Mouse (Mus musculus) layer of hippocampus, adult 18-20 months (tissue): ENCODE data around the gene Krtap21-1. TPM values are rescaled to one million over a fixed set of nuclear protein-coding genes. Genes with fewer than 3 reads are reported as not detected.

ENCODE experiments used
- DNase-seq, 2 experiments: peaks; one replicate each; pipeline ENCODE4 v3.0.0; 2022; ENCODE audit warnings: low spot score in 2 of 2
- long read RNA-seq: library from polyadenylated mRNA; stranded (forward); transcript quantifications from one replicate; pipeline ENCODE4 v2.0.0, GENCODE M21; 2021
- total RNA-seq, 2 experiments: library from RNA; stranded (reverse); gene quantifications; 2 replicates each; pipeline ENCODE4 v1.2.3; 2021

The Krtap21-1 gene
- not detected for total RNA-seq
- long read RNA-seq: 0 reads

DNA sequence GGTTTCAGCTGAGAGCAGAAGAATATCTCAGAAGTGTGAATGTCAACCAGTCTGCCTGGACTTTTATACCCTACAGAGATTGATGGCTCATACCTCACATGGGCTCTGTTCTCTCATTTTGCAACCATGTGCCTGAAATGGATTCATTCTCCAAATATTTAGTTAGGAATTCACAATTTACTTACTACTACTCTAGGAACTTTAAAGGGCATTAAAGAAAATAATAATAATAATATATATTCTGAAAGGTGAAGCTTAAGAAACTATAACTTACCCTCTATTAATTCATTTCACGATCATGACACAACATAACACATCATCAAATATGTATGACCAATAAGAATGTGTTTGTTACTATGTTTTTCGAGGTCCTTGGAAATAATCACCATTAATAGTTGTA is at the start of gene Krtap21-1:
Gene Krtap21-1, minus strand, starts transcription at position 101 of the 400 bp plus-strand sequence.
- no peak for DNase-seq

GRCm38 (mm10) chr16:89429586-89429985 is 25.9 kb upstream of the Krtap21-1 start:
- no peak for DNase-seq

DNA sequence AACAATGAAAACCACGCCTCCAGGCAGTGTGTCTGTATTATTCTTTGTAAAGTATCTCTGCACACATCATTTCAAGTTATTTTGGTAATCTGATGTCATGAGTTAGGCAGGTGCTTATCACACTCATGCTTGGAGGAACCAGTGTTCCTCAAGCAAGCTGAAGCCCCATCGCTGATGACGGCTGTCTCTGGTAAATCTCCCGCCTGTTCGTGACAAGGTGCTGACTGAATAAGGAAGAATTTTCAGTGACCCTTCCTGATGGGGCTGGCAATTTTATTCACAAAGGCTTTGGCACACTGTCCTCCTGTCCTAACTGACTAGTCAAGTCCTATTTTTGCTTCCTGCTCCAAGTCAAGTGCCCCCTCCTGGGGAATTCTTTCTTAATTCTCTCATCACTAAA is 21.6 kb upstream of the Krtap21-1 start:
- DNase-seq: no peak

DNA sequence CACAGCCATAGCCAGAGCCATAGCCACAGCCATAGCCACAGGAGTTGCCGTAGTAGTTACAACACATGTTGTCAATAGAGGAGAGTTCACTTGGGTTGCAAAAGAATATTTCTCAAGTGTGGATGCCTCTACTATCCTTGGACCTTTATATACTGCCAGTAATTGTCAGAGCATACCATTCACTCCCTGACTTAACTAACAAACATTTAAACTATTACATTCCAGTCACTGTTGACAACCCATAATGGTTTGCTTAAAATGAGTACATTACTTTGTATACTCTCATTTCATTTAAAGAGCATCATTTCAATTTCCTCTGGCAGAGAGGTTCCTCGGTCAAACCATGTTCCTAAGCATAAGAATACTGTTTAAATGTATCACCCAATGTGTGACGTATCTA is 16.3 kb upstream of the Krtap21-1 start, which contains the start of gene Krtap6-2:
Gene Krtap6-2, minus strand, starts transcription at position 101 of the 400 bp plus-strand sequence.
- no peak for DNase-seq

DNA sequence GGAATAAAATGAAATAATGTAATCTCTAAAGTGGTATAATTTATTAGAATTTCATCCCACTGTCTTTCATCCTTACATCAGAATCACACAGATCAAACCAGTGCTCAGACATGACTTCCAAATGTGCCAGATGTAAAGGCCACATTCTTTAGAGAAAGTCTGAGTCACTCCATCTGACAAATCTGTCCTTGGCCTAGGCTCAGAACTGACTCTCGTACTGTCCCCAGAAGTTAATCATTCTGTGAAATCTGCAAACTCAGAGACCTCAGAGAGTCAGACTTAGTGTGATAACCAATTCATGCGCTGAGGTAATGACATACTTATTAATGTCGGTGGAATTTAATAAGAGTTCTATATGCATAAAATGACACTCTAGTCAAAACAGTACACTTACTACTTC is 12.6 kb upstream of the Krtap21-1 start:
- DNase-seq: no peak

DNA sequence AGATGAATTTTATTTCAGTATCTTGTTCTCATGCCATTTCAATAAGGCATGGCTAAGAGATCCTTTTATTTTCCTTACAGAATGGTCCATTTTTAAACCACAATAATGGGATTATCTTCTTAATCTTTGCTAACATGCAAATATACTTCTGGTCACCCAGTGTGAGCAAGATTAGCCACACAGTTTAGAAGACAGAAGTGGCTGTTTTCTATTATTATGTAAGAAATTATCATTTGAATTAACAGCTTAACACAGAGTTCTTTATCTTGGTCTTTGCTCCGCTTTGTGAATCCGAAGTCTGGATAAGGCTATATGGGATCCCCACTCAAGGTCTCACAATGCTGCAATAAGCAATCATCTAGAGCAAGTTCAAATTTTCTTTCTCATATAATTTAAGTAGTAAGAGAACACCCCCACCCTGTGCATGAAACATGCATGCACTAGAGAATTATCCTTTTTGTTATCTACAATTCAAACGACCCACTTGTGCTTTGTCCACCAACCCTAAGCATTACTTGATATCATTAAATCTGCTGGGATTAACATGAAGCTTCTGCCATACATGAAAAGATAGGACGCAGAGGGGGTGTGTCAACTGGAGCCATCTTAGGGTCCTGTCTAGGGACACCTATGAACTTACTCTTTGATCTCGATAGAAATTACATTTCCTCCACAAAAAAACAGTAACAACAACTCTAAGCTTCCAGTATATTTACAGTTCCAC is 6.8 kb upstream of the Krtap21-1 start:
- no peak for DNase-seq

DNA sequence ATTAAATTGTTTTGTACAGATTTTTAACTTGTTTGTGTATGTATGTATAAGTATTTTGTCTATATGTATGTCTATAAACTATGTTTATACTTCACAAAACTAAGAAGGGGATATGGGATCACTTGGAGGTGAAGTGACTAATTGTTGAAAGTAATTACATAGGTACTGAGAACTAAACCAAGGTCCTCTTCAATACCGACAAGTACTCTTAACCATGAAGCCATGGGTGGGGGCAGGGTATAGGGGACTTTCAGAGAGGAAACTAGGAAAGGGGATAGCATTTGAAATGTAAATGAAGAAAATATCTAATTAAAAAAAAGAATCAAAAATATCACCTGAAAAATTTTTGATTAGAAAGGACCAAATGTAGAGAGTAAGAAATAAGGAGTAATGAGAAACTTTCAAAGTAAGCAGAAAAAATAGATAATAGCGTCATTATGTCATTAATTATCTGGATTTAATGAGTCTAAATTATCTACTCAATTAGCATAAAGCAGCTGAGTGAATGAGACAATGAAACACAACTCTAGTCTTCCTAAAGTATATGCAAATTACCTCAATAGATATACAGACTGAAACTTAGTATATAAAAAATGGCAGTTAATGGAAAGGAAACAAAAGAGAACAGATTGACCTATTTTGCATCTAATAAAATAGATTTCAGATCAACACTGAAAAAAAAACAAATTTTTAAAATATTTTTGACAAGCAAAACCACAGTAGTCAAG is 30.8 kb downstream of the Krtap21-1 start:
- no peak for DNase-seq

Other genes with a start within 250 kb of the Krtap21-1 start
- gene Gm9789, start 245.9 kb downstream of the Krtap21-1 start, total RNA-seq: not detected
- gene Gm7735, start 234.4 kb downstream of the Krtap21-1 start, total RNA-seq: not detected
- not detected for gene 1110057P08Rik, start 229.1 kb downstream of the Krtap21-1 start, total RNA-seq
- gene Krtap20-2, start 198.0 kb downstream of the Krtap21-1 start, total RNA-seq: not detected
- gene Krtap6-2, start 16.2 kb upstream of the Krtap21-1 start, total RNA-seq: not detected
- not detected for gene Krtap8-1, start 84.1 kb upstream of the Krtap21-1 start, total RNA-seq
- gene Krtap7-1, start 104.5 kb upstream of the Krtap21-1 start, total RNA-seq: not detected
- gene Krtap11-1, start 167.3 kb upstream of the Krtap21-1 start, total RNA-seq: not detected